Mouse (Mus musculus): ENCODE data around the gene Dnajc6. TPM values are rescaled to one million over a fixed set of nuclear protein-coding genes. Genes with fewer than 3 reads are reported as not detected.

Dnajc6 gene
- polyA plus RNA-seq, 1 experiment = 0.02 TPM

DNA sequence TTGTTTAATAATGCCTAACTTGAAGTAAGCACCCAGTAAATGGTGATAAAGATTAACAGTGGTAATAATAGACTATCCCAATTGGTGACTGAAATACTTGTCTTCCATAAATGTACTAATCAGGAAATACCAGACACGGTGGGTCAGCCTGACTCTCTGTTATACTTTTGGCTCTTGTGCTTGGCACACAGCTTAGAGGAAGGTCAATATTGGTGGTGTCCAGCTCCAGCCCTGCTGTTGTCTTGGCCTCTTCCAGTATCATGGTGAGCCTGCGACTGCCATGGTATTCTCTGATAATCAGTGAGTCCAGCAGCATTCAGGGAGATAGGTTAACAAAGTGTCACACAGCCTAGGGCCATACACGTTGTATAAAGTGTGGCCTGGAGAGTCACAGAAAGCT is 107.2 kb downstream of the Dnajc6 start:
- no peaks in the 10 kb centered on the region for H3K4me1 ChIP-seq
- H3K4me3 ChIP-seq (replicated peaks) = no peak overlapping the region
- TF ChIP-seq GATA1 (IDR thresholded peaks at IDR 0.05; ENCODE audit: borderline replicate concordance, low read length) (no peak), FLI1 (IDR thresholded peaks at IDR 0.05; ENCODE audit: low read length) (no peak)
- H3K27me3 ChIP-seq (replicated peaks) = no peaks in the 10 kb centered on the region
- H3K9me3 ChIP-seq = no peaks in the 10 kb centered on the region
- no peaks in the 10 kb centered on the region for H3K36me3 ChIP-seq (replicated peaks; ENCODE audit: low read length)

GRCm38 (mm10) chr4:101616520-101616919 is 120.1 kb downstream of the Dnajc6 start:
- peaks cover 1% of the 10 kb centered on the region for H3K27me3 ChIP-seq (replicated peaks)
- no peaks in the 10 kb centered on the region for H3K4me1 ChIP-seq
- TF ChIP-seq GATA1 (IDR thresholded peaks at IDR 0.05; ENCODE audit: borderline replicate concordance, low read length) = no peak
- TF ChIP-seq FLI1 (IDR thresholded peaks at IDR 0.05; ENCODE audit: low read length) = no peak
- no peaks in the 10 kb centered on the region for H3K9me3 ChIP-seq
- H3K36me3 ChIP-seq (replicated peaks; ENCODE audit: low read length) = no peaks in the 10 kb centered on the region
- H3K4me3 ChIP-seq (replicated peaks) = no peak overlapping the region

DNA sequence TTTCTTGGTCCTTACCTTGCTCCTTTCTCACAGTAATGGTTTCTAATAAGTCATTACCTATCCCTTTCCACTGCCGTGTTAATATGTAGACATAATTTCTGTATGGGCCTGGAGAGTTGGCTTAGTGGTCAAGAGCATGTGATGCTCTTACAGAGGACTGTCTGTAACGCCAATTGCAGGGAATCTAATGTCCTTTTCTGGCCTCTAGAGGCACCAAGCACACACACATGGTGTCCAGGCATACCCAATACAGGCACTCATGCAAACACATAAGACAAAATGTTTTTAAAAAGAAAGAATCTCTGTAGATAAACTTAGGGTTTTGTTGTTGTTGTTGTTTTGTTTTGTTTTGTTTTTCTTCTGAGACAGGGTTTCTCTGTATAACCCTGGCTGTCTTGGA is 121.3 kb downstream of the Dnajc6 start:
- TF ChIP-seq GATA1 (IDR thresholded peaks at IDR 0.05; ENCODE audit: borderline replicate concordance, low read length) = no peak
- TF ChIP-seq FLI1 (IDR thresholded peaks at IDR 0.05; ENCODE audit: low read length) = no peak

GRCm38 (mm10) chr4:101620206-101620605 is 123.8 kb downstream of the Dnajc6 start:
- no peak for TF ChIP-seq FLI1 (IDR thresholded peaks at IDR 0.05; ENCODE audit: low read length)
- Histone ChIP-seq H3K4me3 (replicated peaks) (no peak overlapping the region), H3K27me3 (replicated peaks) (peaks cover 1% of the 10 kb centered on the region), H3K9me3 (no peaks in the 10 kb centered on the region), H3K36me3 (replicated peaks; ENCODE audit: low read length) (no peaks in the 10 kb centered on the region), H3K4me1 (no peaks in the 10 kb centered on the region)

More for the DNA sequence above, 121.3 kb downstream of the Dnajc6 start:
- no peaks in the 10 kb centered on the region for H3K4me1 ChIP-seq
- H3K36me3 ChIP-seq (replicated peaks; ENCODE audit: low read length) = no peaks in the 10 kb centered on the region
- no peak overlapping the region for H3K4me3 ChIP-seq (replicated peaks)
- H3K27me3 ChIP-seq (replicated peaks) = peaks cover 1% of the 10 kb centered on the region
- H3K9me3 ChIP-seq = no peaks in the 10 kb centered on the region

GRCm38 (mm10) chr4:101621241-101621640 is 124.8 kb downstream of the Dnajc6 start:
- TF ChIP-seq FLI1 (IDR thresholded peaks at IDR 0.05; ENCODE audit: low read length) (no peak), GATA1 (IDR thresholded peaks at IDR 0.05; ENCODE audit: borderline replicate concordance, low read length) (no peak)
- Histone ChIP-seq H3K27me3 (replicated peaks) (peaks cover 1% of the 10 kb centered on the region), H3K4me3 (replicated peaks) (no peak overlapping the region), H3K4me1 (no peaks in the 10 kb centered on the region), H3K36me3 (replicated peaks; ENCODE audit: low read length) (no peaks in the 10 kb centered on the region), H3K9me3 (no peaks in the 10 kb centered on the region)

- H3K27me3 ChIP-seq (replicated peaks) = peaks cover 1% of the 10 kb centered on the region
- H3K9me3 ChIP-seq = no peaks in the 10 kb centered on the region
- H3K36me3 ChIP-seq (replicated peaks; ENCODE audit: low read length) = no peaks in the 10 kb centered on the region
- no peak for TF ChIP-seq GATA1 (IDR thresholded peaks at IDR 0.05; ENCODE audit: borderline replicate concordance, low read length)
- no peak for TF ChIP-seq FLI1 (IDR thresholded peaks at IDR 0.05; ENCODE audit: low read length)
- H3K4me1 ChIP-seq = no peaks in the 10 kb centered on the region
- no peak overlapping the region for H3K4me3 ChIP-seq (replicated peaks)
These were observed 128.8 kb downstream of the Dnajc6 start for GRCm38 (mm10) chr4:101625278-101625677.

GRCm38 (mm10) chr4:101635596-101635995 is 139.1 kb downstream of the Dnajc6 start:
- TF ChIP-seq FLI1 (IDR thresholded peaks at IDR 0.05; ENCODE audit: low read length) (no peak), GATA1 (IDR thresholded peaks at IDR 0.05; ENCODE audit: borderline replicate concordance, low read length) (no peak)
- Histone ChIP-seq H3K9me3 (no peaks in the 10 kb centered on the region), H3K36me3 (replicated peaks; ENCODE audit: low read length) (no peaks in the 10 kb centered on the region), H3K4me1 (no peaks in the 10 kb centered on the region), H3K27me3 (replicated peaks) (no peaks in the 10 kb centered on the region), H3K4me3 (replicated peaks) (no peak overlapping the region)

DNA sequence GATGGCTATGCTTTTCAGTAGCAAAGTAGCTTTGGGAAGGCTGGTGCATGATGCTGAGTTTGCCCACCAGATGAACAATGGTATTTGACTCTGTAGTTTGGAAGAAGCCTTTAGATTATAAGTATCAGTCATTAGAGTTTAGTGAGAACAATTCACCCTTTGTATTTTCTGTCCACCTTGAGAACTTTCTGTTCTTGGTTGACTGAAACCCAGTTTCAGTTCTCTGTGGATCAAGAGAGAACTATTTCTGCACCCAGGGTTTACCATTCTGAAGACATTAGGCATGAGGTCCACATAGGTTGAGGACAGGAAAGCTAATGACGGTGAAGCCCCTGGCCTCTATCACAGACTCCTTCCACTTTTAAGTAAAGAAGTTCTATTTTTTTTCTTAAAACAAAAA is 141.0 kb downstream of the Dnajc6 start:
- no peaks in the 10 kb centered on the region for H3K9me3 ChIP-seq
- TF ChIP-seq FLI1 (IDR thresholded peaks at IDR 0.05; ENCODE audit: low read length) (no peak), GATA1 (IDR thresholded peaks at IDR 0.05; ENCODE audit: borderline replicate concordance, low read length) (no peak)
- H3K27me3 ChIP-seq (replicated peaks) = no peaks in the 10 kb centered on the region
- H3K4me3 ChIP-seq (replicated peaks) = no peak overlapping the region
- H3K36me3 ChIP-seq (replicated peaks; ENCODE audit: low read length) = no peaks in the 10 kb centered on the region
- no peaks in the 10 kb centered on the region for H3K4me1 ChIP-seq

DNA sequence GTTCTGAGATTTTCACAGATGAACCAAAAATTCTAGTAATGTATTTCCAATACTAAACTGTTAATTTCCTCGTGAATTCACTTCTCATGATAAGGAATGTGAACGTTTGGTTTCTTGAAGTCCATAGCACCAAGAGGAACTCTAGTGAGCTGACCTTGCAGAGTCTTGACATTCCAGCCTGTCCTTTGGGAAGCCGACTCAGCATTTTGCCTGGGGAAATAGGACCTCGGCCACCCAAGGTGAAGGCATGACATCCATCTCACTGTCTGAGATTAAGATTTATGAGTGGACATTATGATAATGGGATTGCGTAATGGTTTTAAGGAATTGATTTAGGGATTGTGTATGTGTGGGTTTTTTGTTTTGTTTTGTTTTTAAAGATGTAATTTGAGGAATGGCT is 144.2 kb downstream of the Dnajc6 start:
- no peaks in the 10 kb centered on the region for H3K9me3 ChIP-seq
- no peak for TF ChIP-seq FLI1 (IDR thresholded peaks at IDR 0.05; ENCODE audit: low read length)
- no peak for TF ChIP-seq GATA1 (IDR thresholded peaks at IDR 0.05; ENCODE audit: borderline replicate concordance, low read length)
- H3K27me3 ChIP-seq (replicated peaks) = no peaks in the 10 kb centered on the region
- H3K36me3 ChIP-seq (replicated peaks; ENCODE audit: low read length) = no peaks in the 10 kb centered on the region
- H3K4me1 ChIP-seq = no peaks in the 10 kb centered on the region
- H3K4me3 ChIP-seq (replicated peaks) = no peak overlapping the region

DNA sequence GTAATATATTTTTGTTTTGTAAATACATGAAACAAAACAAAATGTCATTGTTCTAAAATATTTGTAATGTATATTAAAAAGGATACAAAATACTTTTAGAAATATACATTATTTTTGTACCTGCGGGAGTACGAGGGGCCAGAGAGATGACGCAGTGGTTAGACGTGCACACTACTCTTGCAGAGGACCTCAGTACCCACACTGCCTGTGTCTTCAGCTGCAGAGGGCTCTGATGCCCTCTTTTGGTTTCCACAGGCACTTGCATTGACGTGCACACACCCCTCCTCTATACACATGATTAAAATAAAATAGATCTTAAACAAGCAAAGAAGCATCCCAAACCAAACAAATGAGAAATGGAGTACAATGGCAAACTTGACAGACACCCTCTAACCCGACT is 146.3 kb downstream of the Dnajc6 start:
- Histone ChIP-seq H3K4me1 (peaks cover 5% of the 10 kb centered on the region), H3K27me3 (replicated peaks) (no peaks in the 10 kb centered on the region), H3K9me3 (no peaks in the 10 kb centered on the region), H3K4me3 (replicated peaks) (no peak overlapping the region), H3K36me3 (replicated peaks; ENCODE audit: low read length) (no peaks in the 10 kb centered on the region)
- TF ChIP-seq FLI1 (IDR thresholded peaks at IDR 0.05; ENCODE audit: low read length) = no peak
- TF ChIP-seq GATA1 (IDR thresholded peaks at IDR 0.05; ENCODE audit: borderline replicate concordance, low read length) = no peak

DNA sequence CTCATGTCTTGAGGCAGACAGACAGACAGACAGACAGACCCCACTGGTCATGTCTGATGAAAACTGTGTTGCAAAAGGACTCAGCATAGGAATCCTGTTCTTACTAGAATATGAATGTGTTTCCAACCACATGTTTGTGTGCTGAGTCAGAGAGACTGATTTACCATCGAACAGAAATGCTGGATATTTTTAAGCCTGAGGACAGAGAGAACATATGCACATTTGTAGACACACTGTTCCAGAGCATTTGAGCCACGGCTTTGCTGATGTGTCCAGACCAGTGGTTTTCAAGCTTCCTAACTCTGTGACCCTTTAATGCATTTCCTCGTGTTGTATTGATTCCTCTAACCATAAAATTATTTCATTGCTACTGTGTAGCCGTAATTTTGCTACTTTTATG is 146.8 kb downstream of the Dnajc6 start:
- Histone ChIP-seq H3K4me1 (peaks cover 5% of the 10 kb centered on the region), H3K27me3 (replicated peaks) (no peaks in the 10 kb centered on the region)
- no peak for TF ChIP-seq FLI1 (IDR thresholded peaks at IDR 0.05; ENCODE audit: low read length)
- no peak for TF ChIP-seq GATA1 (IDR thresholded peaks at IDR 0.05; ENCODE audit: borderline replicate concordance, low read length)

More for the DNA sequence above, 146.8 kb downstream of the Dnajc6 start:
- no peaks in the 10 kb centered on the region for H3K36me3 ChIP-seq (replicated peaks; ENCODE audit: low read length)
- no peak overlapping the region for H3K4me3 ChIP-seq (replicated peaks)
- no peaks in the 10 kb centered on the region for H3K9me3 ChIP-seq

All from megakaryocyte, embryonic 14.5 days (primary cell).